Mouse (Mus musculus): ENCODE measurements around the gene Gm49345.

DNA sequence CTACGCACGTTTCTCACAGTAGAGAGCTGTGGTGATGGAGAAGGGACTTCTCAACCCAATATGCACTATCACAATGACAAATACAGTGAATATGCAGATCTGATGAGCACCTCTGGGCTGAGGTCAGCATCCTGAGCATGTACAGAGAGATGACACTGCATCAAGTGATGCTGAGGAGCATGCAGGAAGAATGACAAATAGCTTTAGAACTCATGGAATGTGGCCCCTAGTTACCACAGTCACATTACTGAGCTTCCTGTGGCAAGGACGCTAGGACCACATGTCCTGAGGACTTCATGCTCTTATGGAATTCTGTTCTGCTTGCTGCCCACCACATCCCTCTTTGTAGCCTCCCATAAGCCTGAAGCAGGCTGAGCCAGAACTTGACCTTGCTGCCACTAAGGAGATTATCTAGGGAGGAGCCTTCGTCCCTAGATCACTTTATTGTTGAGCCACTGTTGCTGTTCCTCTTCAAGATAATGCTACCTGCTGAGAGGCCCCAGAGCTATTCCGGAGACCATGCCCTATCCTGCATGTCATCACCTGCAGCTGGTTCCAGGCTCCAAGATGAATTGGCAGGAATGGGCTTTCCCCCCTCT lies 64.9 kb downstream of the Gm49345 start:
- TF ChIP-seq POLR2A (IDR thresholded peaks at IDR 0.05; ENCODE audit: borderline replicate concordance, low read depth, low read length) (no peak), CTCF (IDR thresholded peaks at IDR 0.05; ENCODE audit: low read depth, low read length) (no peak)
